Mouse (Mus musculus) forebrain, postnatal 0 days (tissue): Measurements from ENCODE around the gene Eif3k. TPM values are rescaled to one million over a fixed set of nuclear protein-coding genes. Genes with fewer than 3 reads are reported as not detected.
"Not testable (repeated sequence)": the region's sequence is repeated elsewhere in the genome, so short reads cannot be mapped to it uniquely, and the experiment has no call there.

Experiments used
- ATAC-seq: fragments of 200-750 bp; cut with Nextera tagmentation; 2 replicates; pipeline ENCODE4 v1.8.0; 2017; ENCODE audit warnings: mild to moderate bottlenecking, moderate library complexity
- DNase-seq: peaks from one replicate; pipeline ENCODE4 v3.0.0-alpha.2; 2015
- H3K27ac ChIP-seq: fragments of 300-500 bp; sonication (generic); 2 replicates; pipeline ENCODE4 v1.5.1; 2014; ENCODE audit warnings: low read depth, mild to moderate bottlenecking, antibody characterized with exemption, low read length, moderate library complexity, mixed read lengths
- H3K27me3 ChIP-seq: fragments of 300-500 bp; sonication (generic); 2 replicates; pipeline ENCODE4 v1.6.1; 2014; ENCODE audit warnings: mild to moderate bottlenecking, low read length, mixed read lengths; ENCODE audit not compliant: insufficient read depth
- H3K36me3 ChIP-seq: fragments of 300-500 bp; sonication (generic); 2 replicates; pipeline ENCODE4 v1.6.1; 2014; ENCODE audit warnings: mild to moderate bottlenecking, moderate library complexity; ENCODE audit not compliant: insufficient read depth
- H3K4me1 ChIP-seq: fragments of 300-500 bp; sonication (generic); 2 replicates; pipeline ENCODE4 v1.6.1; 2014; ENCODE audit warnings: antibody characterized with exemption; ENCODE audit not compliant: insufficient read depth
- H3K4me2 ChIP-seq: fragments of 300-500 bp; sonication (generic); 2 replicates; pipeline ENCODE4 v1.6.1; 2014; ENCODE audit warnings: low read depth, mild to moderate bottlenecking, moderate library complexity
- H3K4me3 ChIP-seq: fragments of 300-500 bp; sonication (generic); 2 replicates; pipeline ENCODE4 v1.5.1; 2014; ENCODE audit warnings: low read depth, low read length, mixed read lengths
- H3K9ac ChIP-seq: fragments of 300-500 bp; sonication (generic); 2 replicates; pipeline ENCODE4 v1.6.1; 2014; ENCODE audit warnings: mild to moderate bottlenecking
- H3K9me3 ChIP-seq: fragments of 300-500 bp; sonication (generic); 2 replicates; pipeline ENCODE4 v1.6.1; 2016; ENCODE audit warnings: low read length
- CTCF ChIP-seq: sonication (generic); IDR thresholded peaks from 2 replicates; pipeline ENCODE4 v1.5.1; 2016; ENCODE audit warnings: antibody characterized with exemption, control low read depth, low read depth
- WGBS: fragments of 180-500 bp; shearing (Covaris S2); extraction: QIAGEN DNeasy Blood & Tissue Kit; methylation state at CpG from one replicate; pipeline ENCODE4 v1.1.7; 2014; 5-methylcytosine and 5-hydroxymethylcytosine counted together
- polyA plus RNA-seq: library from polyadenylated mRNA; unstranded; fragments of >200 nt; fragmentation: Nextera tagmentation; extraction: Ambion mirVana; gene quantifications from 2 replicates; pipeline ENCODE4 v1.2.1, GENCODE M21; 2015
- total RNA-seq: library from RNA; depleted of rRNA; stranded (reverse); fragments of >200 nt; gene quantifications from 2 replicates; pipeline ENCODE4 v1.2.3, GENCODE M21; 2014

Eif3k gene
- total and polyA plus RNA-seq, 2 experiments from 2014 or later: 318 to 360 TPM

- Histone ChIP-seq H3K36me3 (peaks cover 39% of the 10 kb centered on the region), H3K9me3 (no peaks in the 10 kb centered on the region), H3K4me1 (no peaks in the 10 kb centered on the region), H3K4me3 (no peak overlapping the region), H3K9ac (no peak overlapping the region), H3K4me2 (no peak overlapping the region), H3K27me3 (no peaks in the 10 kb centered on the region), H3K27ac (no peak overlapping the region)
- no peak for DNase-seq
- TF ChIP-seq CTCF: peak; percentile 37; the same call in 1 of the 2 replicates
- 81% methylated on average over 8 of the region's 8 CpGs for WGBS
- ATAC-seq: no peak
Measured at GRCm38 (mm10) chr7:28973025-28973424, 8.6 kb downstream of the Eif3k start.

GRCm38 (mm10) chr7:28972542-28972985 is 9.1 kb downstream of the Eif3k start:
- Histone ChIP-seq H3K36me3 (peaks cover 34% of the 10 kb centered on the region), H3K4me2 (no peak overlapping the region), H3K4me1 (no peaks in the 10 kb centered on the region), H3K9ac (no peak overlapping the region), H3K9me3 (no peaks in the 10 kb centered on the region), H3K4me3 (no peak overlapping the region), H3K27ac (no peak overlapping the region), H3K27me3 (no peaks in the 10 kb centered on the region)
- DNase-seq (peak; percentile 73), ATAC-seq (no peak)
- peak; percentile 85 for TF ChIP-seq CTCF
- WGBS: 68% methylated on average over 8 of the region's 8 CpGs

GRCm38 (mm10) chr7:28971770-28972269 is 9.8 kb downstream of the Eif3k start:
- ATAC-seq: no peak
- H3K27ac ChIP-seq: no peak overlapping the region
- no peak for DNase-seq
- WGBS: 60% methylated on average over 6 of the region's 6 CpGs
- H3K4me2 ChIP-seq: no peak overlapping the region
- H3K4me3 ChIP-seq: no peak overlapping the region
- no peaks in the 10 kb centered on the region for H3K9me3 ChIP-seq
- H3K27me3 ChIP-seq: no peaks in the 10 kb centered on the region
- peaks cover 27% of the 10 kb centered on the region for H3K36me3 ChIP-seq
- H3K9ac ChIP-seq: no peak overlapping the region
- no peaks in the 10 kb centered on the region for H3K4me1 ChIP-seq
- TF ChIP-seq CTCF: no peak

GRCm38 (mm10) chr7:28971029-28971428 is 10.6 kb downstream of the Eif3k start:
- DNase-seq: no peak
- no peak for ATAC-seq
- Histone ChIP-seq H3K27ac (no peak overlapping the region), H3K4me1 (no peaks in the 10 kb centered on the region), H3K4me3 (no peak overlapping the region), H3K4me2 (no peak overlapping the region), H3K36me3 (peaks cover 21% of the 10 kb centered on the region), H3K9me3 (no peaks in the 10 kb centered on the region), H3K9ac (no peak overlapping the region), H3K27me3 (no peaks in the 10 kb centered on the region)
- no peak for TF ChIP-seq CTCF
- WGBS: 89% methylated on average over 7 of the region's 7 CpGs

- Histone ChIP-seq H3K4me3 (no peak overlapping the region), H3K27me3 (no peaks in the 10 kb centered on the region), H3K27ac (no peak overlapping the region), H3K4me2 (no peak overlapping the region), H3K36me3 (peaks cover 21% of the 10 kb centered on the region), H3K4me1 (no peaks in the 10 kb centered on the region), H3K9ac (no peak overlapping the region), H3K9me3 (no peaks in the 10 kb centered on the region)
- DNase-seq: no peak
- WGBS: 80% methylated on average over 12 of the region's 12 CpGs
- no peak for TF ChIP-seq CTCF
- ATAC-seq: no peak
Measured at GRCm38 (mm10) chr7:28969672-28970394, 11.8 kb downstream of the Eif3k start.

GRCm38 (mm10) chr7:28969271-28969670 is 12.4 kb downstream of the Eif3k start:
- no peak for TF ChIP-seq CTCF
- no peak overlapping the region for H3K9ac ChIP-seq
- no peak for ATAC-seq
- no peaks in the 10 kb centered on the region for H3K4me1 ChIP-seq
- H3K4me3 ChIP-seq: no peak overlapping the region
- no peak overlapping the region for H3K27ac ChIP-seq
- DNase-seq: no peak
- H3K36me3 ChIP-seq: peaks cover 19% of the 10 kb centered on the region
- no peak overlapping the region for H3K4me2 ChIP-seq
- H3K27me3 ChIP-seq: no peaks in the 10 kb centered on the region
- WGBS: 86% methylated on average over 1 of the region's 1 CpGs
- H3K9me3 ChIP-seq: no peaks in the 10 kb centered on the region

- not testable (repeated sequence) for ATAC-seq, H3K4me3 ChIP-seq
Measured at GRCm38 (mm10) chr7:28968120-28968519, 13.5 kb downstream of the Eif3k start.

More at GRCm38 (mm10) chr7:28968120-28968519, 13.5 kb downstream of the Eif3k start:
- not testable (repeated sequence) for H3K27ac ChIP-seq, H3K9ac ChIP-seq, H3K27me3 ChIP-seq, H3K4me2 ChIP-seq, H3K9me3 ChIP-seq, DNase-seq, H3K4me1 ChIP-seq, H3K36me3 ChIP-seq
- WGBS: 96% methylated on average over 8 of the region's 8 CpGs
